Mouse (Mus musculus): ENCODE measurements around the gene Mblac2. TPM values are rescaled to one million over a fixed set of nuclear protein-coding genes. Genes with fewer than 3 reads are reported as not detected.

The Mblac2 gene
- total RNA-seq, 2 experiments from 2014 or later, result 34.3 to 36.5 TPM

DNA sequence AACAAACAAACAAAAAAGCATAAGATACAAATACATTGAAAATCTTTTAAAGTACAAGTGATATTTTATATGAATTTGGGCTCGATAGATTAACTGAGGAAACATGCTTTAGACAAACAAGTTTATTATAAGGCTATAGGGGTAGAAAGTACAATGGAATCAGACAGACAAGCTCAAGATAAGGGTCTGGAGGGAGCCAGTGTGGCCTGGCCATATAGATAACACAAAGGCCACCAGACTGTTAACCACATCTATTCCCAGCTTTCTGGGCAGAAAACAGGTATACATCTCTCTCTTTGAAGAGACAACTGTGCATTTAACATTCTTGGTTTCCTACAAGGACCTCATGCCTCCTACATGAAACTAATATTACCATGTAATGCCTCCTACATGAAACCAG, 19.2 kb downstream of the Mblac2 start:
- DNase-seq (ENCODE audit: low spot score in 2 of 2), result no peak

DNA sequence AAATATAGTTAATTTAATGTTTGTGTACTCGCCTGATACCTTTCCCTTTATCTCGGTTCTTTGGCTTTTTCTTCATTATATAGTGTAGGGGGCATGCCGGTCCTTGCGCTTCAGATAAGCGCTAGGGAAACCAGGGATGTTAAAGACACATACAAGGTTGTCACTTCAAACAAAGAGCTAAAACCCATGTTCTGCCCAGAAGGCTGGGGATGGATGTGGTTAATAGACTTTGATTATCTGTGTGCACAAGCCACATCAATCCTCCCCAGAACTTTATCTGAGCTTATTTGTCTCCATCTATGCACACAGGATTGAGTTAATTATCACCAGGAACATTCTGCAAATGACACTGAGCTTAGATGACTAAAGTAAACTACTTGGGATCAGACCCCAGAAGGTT, 25.5 kb downstream of the Mblac2 start:
- DNase-seq (ENCODE audit: low spot score in 2 of 2), result no peak

DNA sequence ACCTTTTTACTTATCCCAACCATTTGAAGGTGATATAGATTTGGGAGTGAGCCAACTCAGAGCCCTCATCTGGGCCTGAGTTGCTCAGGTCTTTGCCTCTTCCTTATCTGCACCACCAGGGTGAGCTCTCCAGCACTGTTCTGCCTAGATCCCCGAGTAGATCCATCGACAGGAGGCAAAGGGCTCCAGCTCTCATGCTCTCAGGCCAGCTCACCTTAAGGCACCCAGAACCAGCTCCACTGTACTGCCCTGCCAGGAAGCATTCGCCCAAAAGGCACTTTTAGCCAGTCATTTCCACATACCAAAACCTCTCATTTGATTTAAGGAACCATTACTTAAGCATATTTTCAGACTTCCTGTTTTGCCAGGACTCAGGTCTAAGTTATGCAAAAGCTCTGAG, 29.8 kb downstream of the Mblac2 start:
- no peak for DNase-seq (ENCODE audit: low spot score in 2 of 2)

DNA sequence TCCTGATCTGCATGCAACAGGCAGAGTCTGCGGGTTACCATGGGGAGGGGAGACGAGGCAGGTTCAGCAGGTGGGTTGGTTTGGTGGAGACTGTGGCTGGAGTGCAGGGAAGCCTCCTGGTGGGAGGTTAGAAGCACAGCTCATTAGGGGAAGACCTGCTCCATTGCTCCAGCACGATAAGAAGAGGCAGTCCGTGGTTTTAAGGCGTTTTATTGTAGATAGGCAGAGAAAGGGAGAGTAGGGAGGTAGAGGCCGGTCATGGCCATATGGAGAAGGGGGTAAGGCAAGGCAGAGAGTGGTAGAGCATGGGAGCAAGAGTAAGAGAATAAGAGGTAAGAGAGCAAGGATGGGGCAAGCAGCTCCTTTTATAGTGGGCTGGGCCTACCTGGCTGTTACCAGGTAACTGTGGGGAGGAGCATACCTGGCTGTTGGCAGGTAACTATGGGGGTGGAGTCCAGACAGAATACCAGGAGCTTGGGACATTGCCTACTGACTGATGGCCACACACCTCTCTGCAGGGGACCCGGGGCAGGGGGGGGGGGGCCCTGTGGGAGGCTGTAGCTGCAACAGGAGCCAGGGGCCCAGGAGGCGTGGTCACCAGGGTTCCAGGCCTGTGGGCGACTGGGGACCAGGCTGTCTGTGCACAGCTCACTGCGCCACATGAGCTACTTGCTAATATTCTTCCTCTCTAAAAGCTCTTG, 32.4 kb downstream of the Mblac2 start:
- no peak for DNase-seq (ENCODE audit: low spot score in 2 of 2)

DNA sequence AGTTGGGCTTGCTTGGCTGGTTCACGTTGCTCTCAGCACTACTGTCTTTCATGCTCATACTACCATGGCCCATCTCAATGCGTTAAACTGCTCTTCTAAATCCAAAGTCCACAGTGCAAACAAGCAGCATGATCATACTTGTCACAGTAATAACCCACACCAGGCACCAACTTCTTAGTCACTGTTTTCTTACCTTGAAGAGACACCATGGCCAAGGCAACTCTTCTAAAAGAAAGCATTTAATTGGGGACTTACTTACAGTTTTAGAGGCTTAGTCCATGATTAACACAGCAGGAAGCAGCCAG, 32.9 kb downstream of the Mblac2 start:
- no peak for DNase-seq (ENCODE audit: low spot score in 2 of 2)

DNA sequence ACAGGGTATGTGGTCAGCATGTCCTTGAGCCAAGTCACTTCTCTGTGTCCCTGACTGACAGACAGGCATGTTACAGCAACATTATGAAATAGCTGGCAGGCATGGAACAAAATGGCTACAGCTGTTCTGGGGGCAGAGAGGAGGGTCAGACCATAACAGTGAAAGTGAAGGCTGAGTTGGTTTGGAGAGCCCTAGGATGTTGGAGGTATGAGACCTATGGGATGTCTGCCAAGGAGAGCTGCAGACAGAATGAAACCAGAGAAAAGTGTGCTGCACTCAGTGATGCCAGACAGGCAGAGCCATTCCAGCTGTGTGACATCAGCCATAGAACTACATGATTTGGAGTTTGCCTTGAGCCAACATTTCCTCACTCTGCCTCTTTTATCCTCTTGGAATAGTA, 43.7 kb downstream of the Mblac2 start:
- DNase-seq (ENCODE audit: low spot score in 2 of 2), result no peak

DNA sequence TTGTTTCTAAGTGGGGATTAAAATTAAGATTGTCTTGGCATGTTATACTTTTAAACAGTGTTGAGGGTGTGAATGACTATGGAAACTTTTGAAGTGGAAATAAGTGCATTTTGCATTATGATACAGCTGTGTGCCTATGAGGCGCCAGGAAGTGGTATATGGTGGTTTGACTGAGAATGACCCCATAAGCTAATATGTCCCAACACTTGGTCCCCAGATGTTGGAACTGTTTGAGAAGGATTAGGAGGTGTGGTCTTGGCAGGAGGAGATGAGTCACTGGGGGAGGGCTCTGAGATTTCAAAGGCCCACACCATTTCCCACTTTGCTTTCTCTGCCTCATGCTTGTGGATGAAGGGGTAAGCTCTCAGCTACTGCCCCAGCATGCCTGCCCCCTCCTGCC, 44.2 kb downstream of the Mblac2 start:
- DNase-seq (ENCODE audit: low spot score in 2 of 2), result no peak

DNA sequence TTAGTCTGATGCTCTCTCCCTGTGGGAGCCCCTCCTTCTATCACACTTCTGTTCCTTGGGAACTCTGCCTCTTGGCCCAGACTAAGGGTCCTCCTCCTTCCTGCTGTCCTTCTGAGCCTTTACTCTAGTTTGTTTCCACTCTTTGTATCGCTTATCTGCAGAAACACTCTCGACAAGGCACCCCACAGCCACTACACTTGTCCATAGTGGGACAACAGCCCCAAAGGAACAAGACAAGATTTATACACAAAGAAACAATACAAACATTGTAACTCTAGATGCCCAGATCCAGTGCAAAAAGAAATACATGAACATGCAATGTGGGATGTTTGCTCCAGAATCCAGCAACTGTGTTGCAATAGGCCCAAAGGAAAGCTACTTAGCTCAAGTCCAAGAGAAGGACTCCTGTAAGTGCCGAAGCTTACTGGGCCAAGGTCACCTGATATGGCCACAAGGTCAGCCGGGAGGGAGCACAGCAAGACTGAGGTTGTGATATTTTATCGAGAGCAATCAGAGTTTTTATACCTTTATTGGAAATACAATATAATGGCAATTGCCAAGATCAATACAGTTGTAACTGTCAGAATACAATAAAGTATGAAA, 46.0 kb downstream of the Mblac2 start:
- DNase-seq (ENCODE audit: low spot score in 2 of 2), result no peak

DNA sequence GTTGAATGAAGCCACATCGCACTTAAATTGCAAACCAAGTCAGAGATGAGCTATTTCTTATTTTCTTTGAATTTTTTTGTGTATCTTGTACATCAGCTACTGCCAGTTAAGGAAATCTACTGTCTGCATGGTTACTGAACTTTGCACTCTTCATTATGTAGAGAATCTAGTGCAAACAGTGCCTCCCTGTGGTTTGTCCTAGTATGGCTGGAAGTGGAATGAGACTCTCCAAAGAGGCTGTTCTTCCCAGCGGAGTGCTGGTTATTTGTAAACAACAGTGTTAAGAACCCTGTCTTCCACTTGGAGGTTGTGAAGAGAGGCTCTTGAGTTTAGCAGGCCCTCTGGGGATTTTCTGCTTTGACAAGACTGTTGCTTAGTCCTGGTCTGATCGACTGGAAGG, 49.2 kb downstream of the Mblac2 start:
- DNase-seq (ENCODE audit: low spot score in 2 of 2), result peak; percentile 56 to 59

DNA sequence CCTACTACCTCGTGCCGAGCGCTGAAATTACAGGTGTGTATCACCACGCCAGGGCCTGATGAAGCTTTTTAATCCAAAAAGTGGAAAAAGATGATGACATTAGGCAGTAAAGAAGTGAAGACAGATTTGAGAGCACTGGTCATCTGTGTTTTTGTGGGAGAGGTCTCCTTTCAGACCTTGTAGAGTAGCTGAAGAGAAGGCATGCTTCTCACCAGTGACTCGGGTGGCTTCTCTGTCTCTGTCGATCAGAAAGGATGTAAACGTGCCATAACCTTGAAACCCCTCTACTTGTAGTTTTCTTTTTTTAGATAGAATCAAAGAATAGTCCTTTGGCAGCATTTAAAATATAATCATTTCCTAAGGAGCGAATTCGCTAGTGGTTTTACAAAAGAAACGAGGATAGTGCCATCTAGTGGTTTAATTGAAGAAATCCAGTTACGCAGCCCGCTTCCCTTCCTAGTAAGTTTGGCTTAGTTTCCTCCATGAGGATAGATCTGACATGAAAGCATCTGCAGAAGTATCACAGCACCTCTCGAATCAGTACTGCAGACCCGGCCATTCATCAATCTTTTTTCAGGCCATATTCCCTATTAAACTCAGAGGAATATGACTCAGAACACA, 50.5 kb downstream of the Mblac2 start:
- peak; percentile 25 to 51 for DNase-seq (ENCODE audit: low spot score in 2 of 2)

DNA sequence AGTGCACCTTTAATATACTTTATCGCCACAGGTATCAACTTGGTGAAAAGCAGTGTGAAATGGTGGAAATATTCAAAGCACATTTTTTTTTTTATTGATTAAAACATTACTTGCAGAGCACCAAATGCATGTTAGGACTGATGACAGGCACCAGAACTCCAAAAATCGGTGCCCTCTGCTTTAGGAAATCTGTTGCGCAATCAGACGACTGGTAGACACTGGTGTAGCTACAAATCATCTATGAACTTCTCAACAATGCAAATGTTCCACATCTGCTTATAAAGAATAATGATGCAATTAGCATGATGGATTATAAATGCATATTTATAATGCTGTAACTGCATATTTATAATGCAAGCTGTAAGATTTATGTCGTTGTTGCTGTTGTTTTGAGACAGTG, 53.0 kb downstream of the Mblac2 start:
- no peak for DNase-seq (ENCODE audit: low spot score in 2 of 2)

DNA sequence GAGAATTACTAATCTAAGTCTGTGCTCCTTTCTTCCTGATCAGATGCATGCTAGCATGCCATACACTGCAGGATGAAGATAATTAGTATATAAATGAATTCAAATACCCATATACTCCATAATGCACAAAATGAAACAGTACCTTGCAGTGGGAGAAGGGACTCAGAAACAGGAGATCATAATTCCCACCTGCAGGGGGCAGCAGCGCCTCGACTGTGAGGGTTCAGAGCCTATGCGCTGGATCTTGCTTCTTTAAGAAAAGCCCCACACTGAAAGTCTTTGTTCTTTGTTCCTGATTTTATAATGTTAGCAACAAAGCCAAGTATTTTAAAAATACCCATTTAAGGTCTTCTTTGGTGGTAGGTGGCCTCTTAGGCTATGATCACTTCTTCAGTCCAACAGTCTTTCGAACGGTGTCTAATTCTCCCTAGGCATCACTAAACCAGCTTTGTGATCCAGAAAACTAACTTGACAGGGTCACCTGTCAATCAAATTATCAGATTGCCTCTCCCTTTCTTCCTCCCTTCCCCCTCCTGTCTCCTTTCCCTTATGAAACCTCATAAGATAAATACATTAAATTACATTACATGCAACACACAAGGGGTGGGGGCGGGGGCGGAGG, 56.0 kb downstream of the Mblac2 start:
- DNase-seq (ENCODE audit: low spot score in 2 of 2), result peak; percentile 86 to 89

DNA sequence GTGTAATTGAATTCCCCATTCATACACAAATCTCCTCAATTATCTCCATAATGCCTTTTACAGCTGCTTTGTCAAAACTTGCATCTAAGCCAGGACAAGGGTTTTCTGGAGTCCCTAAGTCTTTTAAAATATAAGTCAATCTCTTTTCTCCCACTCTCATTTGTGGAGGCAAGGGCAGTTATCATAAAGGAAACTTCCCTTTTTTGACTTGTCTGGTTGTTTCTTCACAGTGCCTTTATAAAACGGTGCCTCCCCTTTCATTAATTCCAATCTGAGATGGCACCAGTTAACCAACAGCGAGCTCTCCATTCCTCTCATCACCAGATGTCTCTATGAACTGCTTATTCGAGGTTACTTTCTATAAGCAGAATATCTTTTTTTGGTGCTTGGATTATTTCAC, 65.1 kb downstream of the Mblac2 start:
- DNase-seq (ENCODE audit: low spot score in 2 of 2), result no peak

DNA sequence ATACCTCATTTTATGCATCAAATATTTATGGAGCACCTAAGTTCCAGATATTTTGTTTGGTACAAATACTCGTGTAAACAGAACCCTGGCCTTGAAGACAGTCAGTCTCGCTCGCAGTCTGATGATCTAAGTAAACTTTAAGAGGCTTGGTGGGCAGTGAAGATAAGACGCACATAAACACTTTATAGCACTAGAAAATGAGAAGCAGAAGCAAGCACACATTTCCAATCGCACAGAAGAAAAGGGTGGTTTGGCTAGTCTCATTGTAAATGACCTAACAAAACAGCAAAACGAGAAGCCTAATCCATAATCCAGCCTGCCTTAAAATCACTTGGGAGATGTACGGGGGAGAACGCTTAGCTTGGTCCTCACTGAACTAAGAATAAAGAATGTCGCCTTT, 71.3 kb downstream of the Mblac2 start:
- no peak for DNase-seq (ENCODE audit: low spot score in 2 of 2)

DNA sequence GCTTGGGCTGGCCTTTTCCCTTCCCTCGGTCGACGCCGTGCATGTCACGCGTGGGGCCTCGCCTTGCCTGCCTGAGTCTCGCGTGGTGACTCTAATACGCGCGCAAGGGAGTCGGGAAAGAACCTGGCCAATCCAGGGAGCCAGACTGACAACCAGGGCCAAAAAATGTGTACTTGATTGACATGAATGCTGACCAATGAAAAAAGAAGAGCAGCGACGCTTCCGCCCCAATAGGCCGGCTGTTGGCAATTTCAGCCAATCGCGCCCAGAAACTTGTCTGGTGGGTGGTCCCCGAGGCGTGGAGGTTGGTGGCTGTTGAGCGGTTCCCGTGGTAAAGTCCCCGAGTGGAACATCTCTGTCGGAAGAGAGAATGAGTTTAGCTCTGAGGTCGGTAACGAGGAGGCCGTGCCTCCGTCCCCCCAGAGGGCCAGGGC, 71.8 kb downstream of the Mblac2 start, which contains the start of gene Cetn3:
Gene Cetn3 (plus strand): TSS at position 107 of the 434 bp plus-strand sequence.
- peak; percentile 91 to 94 for DNase-seq (ENCODE audit: low spot score in 2 of 2)

DNA sequence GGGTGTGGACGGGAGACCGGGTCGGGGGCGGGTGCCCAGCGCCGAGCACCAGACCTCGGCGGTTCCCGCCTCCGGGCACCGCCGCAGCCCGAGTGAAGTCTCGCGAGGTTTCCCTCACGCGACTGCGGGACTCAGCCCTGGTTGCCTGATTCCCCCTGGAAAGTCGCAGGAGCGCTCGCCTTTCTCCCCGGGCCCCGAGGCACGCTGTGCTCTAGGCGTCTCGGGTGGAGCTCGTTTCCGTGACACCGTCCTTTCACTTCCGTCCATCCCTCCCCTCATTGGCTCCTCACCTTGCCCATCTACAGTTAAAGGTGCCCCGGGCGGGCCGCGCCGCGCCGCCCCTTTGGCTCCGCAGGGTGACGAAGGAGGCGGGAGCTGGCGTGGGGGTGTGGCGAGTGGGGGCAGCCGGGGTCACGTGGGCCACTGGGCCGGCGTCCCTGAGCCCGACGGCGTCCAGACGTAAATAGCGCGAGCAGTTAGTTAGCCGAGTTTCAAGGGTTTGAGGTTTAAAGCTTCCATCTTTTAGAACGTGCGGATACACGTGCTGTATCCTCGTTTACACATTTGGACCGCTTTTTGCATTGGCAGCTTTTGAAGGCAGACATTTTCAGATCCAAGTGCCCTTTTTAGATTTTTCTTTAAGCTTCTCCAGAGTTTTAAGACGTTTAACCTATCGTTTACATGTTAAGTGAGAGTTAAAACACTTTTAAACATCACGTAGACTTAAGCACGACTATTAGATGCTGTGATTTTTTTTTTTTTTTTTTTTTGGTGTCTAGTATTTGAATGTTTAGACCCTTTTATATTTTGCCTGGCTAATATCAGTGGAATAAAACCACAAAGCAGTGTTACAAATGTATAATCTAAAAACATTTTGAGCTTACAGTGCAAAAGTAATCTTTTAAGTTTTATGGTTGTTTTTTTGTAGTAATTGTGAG, 72.5 kb downstream of the Mblac2 start:
- DNase-seq (ENCODE audit: low spot score in 2 of 2), result peak; percentile 93 to 96

DNA sequence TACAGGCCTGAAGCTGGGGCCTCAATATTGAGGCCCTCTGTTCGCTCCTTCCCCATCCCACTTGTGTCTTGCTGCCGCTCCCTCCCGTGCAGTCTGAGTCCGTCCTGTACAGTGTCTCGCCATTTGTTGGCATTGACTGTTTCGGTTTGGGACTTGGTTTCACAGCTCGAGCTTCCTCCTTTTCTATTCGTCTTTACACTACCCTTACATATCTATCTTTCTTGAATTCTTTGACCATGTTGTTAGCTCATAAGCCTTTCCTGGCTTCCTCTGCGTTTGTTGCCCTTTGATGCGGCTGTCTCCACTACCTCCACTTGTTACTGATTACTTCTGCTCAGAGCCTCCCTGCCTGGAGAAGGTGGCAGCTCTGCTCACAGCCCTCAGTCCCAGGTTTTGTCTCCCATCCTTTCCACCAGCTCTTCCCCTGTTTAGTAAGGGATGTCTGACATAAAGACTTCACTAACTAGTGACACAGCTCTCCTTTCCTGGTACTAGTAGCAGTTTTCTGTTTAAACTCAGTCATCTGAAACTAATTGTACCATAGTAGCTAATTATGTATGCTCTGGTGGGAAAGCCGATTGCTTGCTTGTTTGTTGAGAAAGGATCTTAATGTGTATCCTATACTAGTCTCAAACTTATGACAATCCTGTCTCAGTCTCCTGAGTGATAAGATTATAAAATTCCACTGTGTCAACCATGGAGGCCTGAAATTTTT, 74.8 kb downstream of the Mblac2 start:
- no peak for DNase-seq (ENCODE audit: low spot score in 2 of 2)

DNA sequence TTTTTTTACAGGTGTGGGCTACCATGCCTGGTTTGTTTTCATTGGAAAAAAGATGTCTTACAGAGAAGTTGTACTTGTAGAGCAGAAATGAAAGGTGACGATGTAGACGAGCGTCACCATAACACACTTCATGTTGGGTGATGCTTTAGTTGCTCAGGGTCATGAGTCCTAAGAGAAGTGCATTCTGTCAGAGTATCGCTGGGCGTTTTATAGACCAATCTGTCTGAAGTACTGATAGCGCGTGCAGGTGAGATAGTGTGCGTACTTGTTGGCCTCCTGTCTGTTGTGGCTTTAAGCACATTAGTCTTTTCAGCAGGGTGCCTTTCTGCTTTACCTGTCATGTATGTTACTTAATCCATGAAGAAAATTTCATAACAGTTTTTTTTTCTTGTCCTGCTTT, 79.0 kb downstream of the Mblac2 start:
- DNase-seq (ENCODE audit: low spot score in 2 of 2), result no peak

DNA sequence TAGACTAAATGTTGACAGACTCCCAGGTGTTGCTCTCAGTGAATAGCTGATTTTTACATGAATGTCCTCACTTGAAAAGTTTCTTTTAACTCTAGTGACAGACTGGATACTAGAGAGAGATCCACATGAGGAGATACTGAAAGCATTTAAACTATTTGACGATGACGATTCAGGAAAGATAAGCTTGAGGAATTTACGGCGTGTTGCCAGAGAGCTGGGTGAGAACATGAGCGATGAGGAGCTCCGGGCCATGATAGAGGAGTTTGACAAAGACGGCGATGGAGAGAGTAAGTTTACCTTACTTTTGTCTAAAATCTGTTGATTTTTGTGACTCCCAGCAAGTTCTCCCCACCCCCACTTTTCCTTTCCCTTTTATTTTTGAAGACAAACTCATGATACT, 80.7 kb downstream of the Mblac2 start:
- DNase-seq (ENCODE audit: low spot score in 2 of 2), result no peak

DNA sequence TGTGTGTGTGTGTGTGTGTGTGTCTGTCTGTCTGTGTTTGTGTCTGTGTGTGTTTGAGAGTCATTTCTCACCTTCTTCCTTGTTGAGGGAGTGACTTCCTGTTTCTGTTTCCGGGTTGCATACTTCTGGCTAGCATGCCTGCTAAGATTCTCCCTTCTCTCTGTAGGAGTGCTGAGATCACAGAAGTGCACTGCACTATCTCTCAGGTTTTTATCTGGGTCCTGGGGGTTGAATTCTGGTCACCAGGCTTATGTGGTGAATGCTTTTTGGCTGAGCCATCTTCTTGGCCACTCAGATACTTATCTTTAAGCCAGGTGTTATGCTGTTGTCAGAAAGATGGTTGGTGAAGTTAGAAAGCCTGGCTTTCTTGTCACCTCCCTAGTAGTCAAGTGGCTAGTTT, 82.7 kb downstream of the Mblac2 start:
- no peak for DNase-seq (ENCODE audit: low spot score in 2 of 2)

DNA sequence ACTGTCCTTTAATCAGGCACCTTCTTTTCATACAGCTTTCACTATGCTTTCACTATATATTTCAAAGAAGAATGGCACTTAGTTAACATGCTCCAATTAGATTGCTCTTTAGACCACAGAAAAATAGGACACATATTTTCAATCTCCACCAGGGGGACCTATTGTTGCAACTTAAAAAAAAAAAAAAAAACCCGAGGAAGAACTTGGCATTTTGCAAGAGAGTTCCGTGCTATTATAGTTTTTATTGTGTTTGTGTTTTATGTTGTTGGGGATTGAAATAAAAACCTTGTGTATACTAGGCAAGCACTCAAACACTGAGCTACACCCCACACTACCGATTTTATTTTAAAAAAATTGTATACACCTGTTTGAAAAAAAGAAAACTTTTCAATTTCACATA, 90.0 kb downstream of the Mblac2 start:
- no peak for DNase-seq (ENCODE audit: low spot score in 2 of 2)
